Mouse (Mus musculus): ENCODE data around the gene Catsperd.

- TF ChIP-seq POLR2A (IDR thresholded peaks at IDR 0.05; ENCODE audit: borderline replicate concordance, insufficient read depth, low read length) (no peak), CTCF (IDR thresholded peaks at IDR 0.05; ENCODE audit: borderline replicate concordance, insufficient read depth, low read depth, low read length) (no peak)
Measured at GRCm38 (mm10) chr17:56593527-56594271, 34.2 kb upstream of the Catsperd start.

Data from cerebellum, adult 2 months (tissue).